Mouse (Mus musculus): Measurements from ENCODE around the gene Cnot6.

Cnot6 gene

GRCm38 (mm10) chr11:49712555-49713335, at the start of gene Cnot6:
Gene Cnot6, minus strand, starts transcription at chr11:49712723.
- peak; percentile 99 for DNase-seq (ENCODE audit: low read depth, low spot score)

- DNase-seq (ENCODE audit: low read depth, low spot score) = no peak
Observed at GRCm38 (mm10) chr11:49761130-49761529, 48.6 kb upstream of the Cnot6 start.

- DNase-seq (ENCODE audit: low read depth, low spot score) = no peak
Observed at GRCm38 (mm10) chr11:49758096-49758495, 45.6 kb upstream of the Cnot6 start.

DNA sequence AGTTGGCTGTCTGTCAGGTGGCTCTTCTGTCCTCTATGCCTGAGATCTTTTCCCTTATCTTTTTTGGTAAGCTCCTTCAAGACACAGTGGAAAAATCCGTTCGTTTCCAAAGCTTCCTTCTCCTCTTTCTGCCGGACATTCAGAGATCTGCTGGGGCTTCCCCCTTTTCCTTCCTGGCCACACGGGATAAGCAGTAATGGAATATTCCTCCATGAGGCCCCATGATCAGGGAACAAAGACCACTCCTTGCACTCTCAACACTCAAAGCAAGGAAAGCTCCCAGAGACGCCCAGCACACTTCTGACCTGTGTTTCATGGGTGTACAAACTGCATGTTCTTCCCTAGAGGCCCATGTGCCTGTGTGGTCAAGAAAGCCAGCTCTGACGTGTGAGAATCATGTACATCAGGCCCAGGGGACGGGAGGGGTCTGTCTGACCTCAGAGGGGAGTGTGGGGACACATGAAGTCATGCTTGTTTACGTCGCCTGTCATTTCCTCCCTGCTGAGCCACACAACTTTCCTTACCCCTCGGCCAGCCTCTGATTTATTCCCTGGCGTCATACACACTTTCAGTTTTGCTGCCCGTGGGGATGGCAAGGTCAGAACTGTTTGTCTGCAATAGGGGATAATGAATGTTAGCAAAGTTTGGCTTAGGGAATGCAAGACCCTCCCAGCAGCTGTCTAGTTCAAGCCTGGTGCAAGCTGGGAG, 42.6 kb upstream of the Cnot6 start:
- no peak for DNase-seq (ENCODE audit: low read depth, low spot score)

DNA sequence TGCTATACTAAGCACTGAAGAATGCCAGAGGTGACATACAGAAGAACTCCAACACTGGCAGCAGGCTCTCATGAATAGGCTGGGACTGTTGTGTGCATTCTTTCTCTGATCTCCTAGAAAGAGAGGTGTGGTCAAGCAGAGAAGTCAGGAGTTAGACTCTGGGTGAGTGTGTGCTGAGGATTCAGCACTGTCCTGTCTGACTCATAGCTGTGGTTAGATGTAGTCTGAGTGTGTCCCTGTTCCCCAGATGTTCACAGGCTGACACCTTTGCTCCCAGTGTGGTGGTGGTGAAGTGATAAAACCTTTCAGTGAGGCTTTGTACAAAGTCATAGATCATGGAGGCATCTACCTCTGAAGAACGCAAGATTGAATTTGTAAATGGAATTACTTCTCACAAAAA, 34.2 kb upstream of the Cnot6 start:
- DNase-seq (ENCODE audit: low read depth, low spot score) = no peak

GRCm38 (mm10) chr11:49745839-49746238, 33.3 kb upstream of the Cnot6 start:
- DNase-seq (ENCODE audit: low read depth, low spot score) = peak; percentile 5

- DNase-seq (ENCODE audit: low read depth, low spot score) = no peak
Observed at GRCm38 (mm10) chr11:49744981-49745380, 32.5 kb upstream of the Cnot6 start.

DNA sequence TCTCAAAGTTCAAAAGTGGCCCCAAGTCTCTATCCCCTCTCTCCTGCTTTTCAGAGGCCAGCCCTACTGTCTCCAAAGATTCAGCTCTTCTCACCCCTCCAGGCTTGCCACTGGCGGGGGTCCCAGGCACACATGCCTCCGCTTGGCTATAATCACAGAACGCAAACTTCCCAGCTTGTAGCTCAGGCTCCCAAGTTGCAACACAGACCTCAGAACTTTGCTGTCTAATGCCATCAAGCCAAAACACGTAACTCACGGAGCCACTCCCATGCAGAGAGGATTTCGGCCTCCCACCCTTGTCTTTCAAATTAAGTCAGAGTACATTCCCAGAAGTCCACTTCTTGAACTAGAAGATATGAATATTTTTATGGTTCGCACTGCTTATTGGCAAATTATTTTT, 31.1 kb upstream of the Cnot6 start:
- no peak for DNase-seq (ENCODE audit: low read depth, low spot score)

DNA sequence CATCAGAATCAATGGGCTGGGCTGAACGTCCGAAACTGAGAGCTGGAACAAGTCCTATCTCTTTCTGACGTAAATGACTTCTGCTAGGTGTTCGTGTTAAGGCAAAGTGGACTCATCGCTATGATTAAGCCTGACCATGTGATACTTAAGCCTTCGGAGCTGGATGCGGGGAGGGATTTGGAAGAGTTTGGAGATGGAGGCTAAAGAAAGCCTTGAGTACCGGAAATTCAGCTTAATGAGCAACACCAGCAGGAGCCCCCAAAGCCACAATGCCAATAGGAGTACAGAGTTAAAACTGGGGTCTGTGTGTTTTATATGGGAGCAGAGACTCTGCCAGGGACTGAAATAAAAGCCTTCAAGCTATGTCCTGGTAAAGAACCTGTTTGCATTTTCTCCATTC, 29.7 kb upstream of the Cnot6 start:
- no peak for DNase-seq (ENCODE audit: low read depth, low spot score)

DNA sequence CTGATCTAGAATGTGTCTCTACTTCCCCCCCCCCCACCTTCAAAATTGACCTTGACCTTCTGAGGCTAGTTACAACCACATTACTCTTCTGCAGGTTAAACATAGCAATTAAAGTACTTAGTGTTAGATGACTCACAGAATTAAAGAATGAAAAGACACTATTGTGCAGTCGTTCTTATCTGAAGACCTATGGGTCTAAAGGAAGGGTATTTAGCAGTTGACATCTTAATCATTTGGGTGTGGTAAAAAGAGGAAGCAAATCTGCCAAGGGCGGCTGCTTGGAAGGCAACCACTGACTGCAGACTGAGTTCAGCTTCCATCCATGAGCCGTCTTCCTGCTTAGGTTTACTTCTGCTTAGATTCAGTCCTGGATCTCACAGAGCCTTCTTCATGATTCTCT, 27.3 kb upstream of the Cnot6 start:
- peak; percentile 9 for DNase-seq (ENCODE audit: low read depth, low spot score)

- DNase-seq (ENCODE audit: low read depth, low spot score) = peak; percentile 22
Observed at GRCm38 (mm10) chr11:49738659-49739406, 26.3 kb upstream of the Cnot6 start.

GRCm38 (mm10) chr11:49737625-49738024, 25.1 kb upstream of the Cnot6 start:
- DNase-seq (ENCODE audit: low read depth, low spot score) = no peak

- no peak for DNase-seq (ENCODE audit: low read depth, low spot score)
Observed at GRCm38 (mm10) chr11:49734771-49735170, 22.2 kb upstream of the Cnot6 start.

GRCm38 (mm10) chr11:49730275-49730948, 17.9 kb upstream of the Cnot6 start:
- DNase-seq (ENCODE audit: low read depth, low spot score) = no peak

DNA sequence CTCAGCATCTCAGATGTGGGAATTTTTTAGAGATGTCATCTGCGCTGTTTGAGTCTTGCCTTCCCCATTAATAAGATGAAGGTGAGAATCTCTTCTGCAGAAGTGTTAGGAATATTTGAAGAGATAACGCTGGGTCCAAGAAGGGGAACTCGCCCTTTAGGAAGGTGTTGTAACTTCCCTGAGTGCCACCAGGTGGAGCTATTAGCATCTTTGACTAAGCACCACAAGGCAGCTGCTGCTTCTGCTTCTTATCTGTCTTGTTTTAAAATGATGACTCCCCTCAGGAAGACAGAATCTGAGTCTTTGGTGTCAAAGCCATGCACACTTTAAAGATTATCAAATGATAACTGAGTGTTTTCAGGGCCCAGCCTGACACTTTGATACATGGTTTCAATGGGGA, 15.4 kb upstream of the Cnot6 start:
- peak; percentile 86 for DNase-seq (ENCODE audit: low read depth, low spot score)

GRCm38 (mm10) chr11:49726800-49727199, 14.3 kb upstream of the Cnot6 start:
- no peak for DNase-seq (ENCODE audit: low read depth, low spot score)

GRCm38 (mm10) chr11:49724676-49725075, 12.2 kb upstream of the Cnot6 start:
- no peak for DNase-seq (ENCODE audit: low read depth, low spot score)

DNA sequence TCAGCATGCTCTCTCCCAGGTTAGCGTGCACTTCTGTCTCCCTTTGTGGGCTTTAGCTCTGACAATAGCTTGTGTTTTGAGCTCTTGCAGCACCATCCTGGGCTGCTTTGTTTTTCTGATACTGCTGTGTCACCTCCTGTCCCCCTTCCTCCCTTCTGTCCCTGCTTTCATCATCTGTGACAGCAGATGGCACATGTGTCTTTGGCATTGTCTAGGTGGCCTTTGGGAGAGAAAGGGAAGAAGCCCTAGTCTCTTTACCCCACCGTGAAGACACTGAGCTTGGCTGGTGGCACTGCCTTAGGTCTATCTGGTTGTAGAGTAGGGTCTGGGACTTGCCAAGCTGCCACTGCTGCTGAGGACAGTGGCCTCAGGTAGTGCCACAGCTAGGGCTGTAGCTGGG, 10.8 kb upstream of the Cnot6 start:
- DNase-seq (ENCODE audit: low read depth, low spot score) = no peak

GRCm38 (mm10) chr11:49722692-49723091, 10.2 kb upstream of the Cnot6 start:
- no peak for DNase-seq (ENCODE audit: low read depth, low spot score)

GRCm38 (mm10) chr11:49721358-49721757, 8.8 kb upstream of the Cnot6 start:
- DNase-seq (ENCODE audit: low read depth, low spot score) = no peak

- DNase-seq (ENCODE audit: low read depth, low spot score) = no peak
Observed at GRCm38 (mm10) chr11:49719466-49720151, 7.1 kb upstream of the Cnot6 start.
